Mouse (Mus musculus): ENCODE results near the gene Cacna2d1.

- TF ChIP-seq EP300 (IDR thresholded peaks at IDR 0.05; ENCODE audit: low read depth in 1 of 2, low read length in 2 of 2) = no peak
- TF ChIP-seq E2F4 (IDR thresholded peaks at IDR 0.05; ENCODE audit: borderline replicate concordance, low read depth, low read length) = no peak
- no peak for TF ChIP-seq SMC3 (IDR thresholded peaks at IDR 0.05; ENCODE audit: low read depth, low read length)
- TF ChIP-seq CTCF (IDR thresholded peaks at IDR 0.05 in 2 of 3, conservative IDR thresholded peaks at IDR 0.05 in 1 of 3; ENCODE audit: control insufficient read depth in 1 of 3, insufficient read depth in 1 of 3, low read depth in 2 of 3, low read length in 3 of 3, poor library complexity in 1 of 3, severe bottlenecking in 1 of 3) = no peak
- no peak for TF ChIP-seq POLR2A (IDR thresholded peaks at IDR 0.05; ENCODE audit: control insufficient read depth in 1 of 2, insufficient read depth in 1 of 2, low read depth in 1 of 2, low read length in 2 of 2, poor library complexity in 1 of 2)
- no peak for TF ChIP-seq TAL1 (IDR thresholded peaks at IDR 0.05; ENCODE audit: low read length)
- TF ChIP-seq USF2 (IDR thresholded peaks at IDR 0.05; ENCODE audit: borderline replicate concordance in 1 of 2, insufficient read depth in 1 of 2, low read depth in 1 of 2, low read length in 2 of 2) = no peak
- TF ChIP-seq RCOR1 (IDR thresholded peaks at IDR 0.05; ENCODE audit: low read depth, low read length) = no peak
- no peak for TF ChIP-seq MAFK (IDR thresholded peaks at IDR 0.05; ENCODE audit: borderline replicate concordance, low read depth, low read length)
- no peak for TF ChIP-seq USF1 (IDR thresholded peaks at IDR 0.05; ENCODE audit: low read depth, low read length)
- TF ChIP-seq CHD2 (IDR thresholded peaks at IDR 0.05; ENCODE audit: low read length) = no peak
- TF ChIP-seq MAX (IDR thresholded peaks at IDR 0.05; ENCODE audit: low read length) = no peak
Measured at GRCm38 (mm10) chr5:16045147-16045878, 110.8 kb downstream of the Cacna2d1 start.
